Mouse (Mus musculus) intestine, postnatal 0 days (tissue): ENCODE data around the gene Ostf1. TPM values are rescaled to one million over a fixed set of nuclear protein-coding genes. Genes with fewer than 3 reads are reported as not detected.

Experiments
- ATAC-seq: fragments of 200-750 bp; cut with Nextera tagmentation; 2 replicates; pipeline ENCODE4 v1.8.0; 2017; ENCODE audit warnings: mild to moderate bottlenecking, moderate TSS enrichment, moderate library complexity
- H3K27ac ChIP-seq: fragments of 300-500 bp; sonication (generic); 2 replicates; pipeline ENCODE4 v1.5.1; 2014; ENCODE audit warnings: mild to moderate bottlenecking, low read depth, low read length, moderate library complexity
- H3K27me3 ChIP-seq: fragments of 300-500 bp; sonication (generic); replicated peaks from 2 replicates; pipeline ENCODE4 v1.6.1; 2014; ENCODE audit warnings: low read length, mixed read lengths; ENCODE audit not compliant: control insufficient read depth, insufficient read depth
- H3K36me3 ChIP-seq: fragments of 300-500 bp; sonication (generic); 2 replicates; pipeline ENCODE4 v1.6.1; 2014; ENCODE audit warnings: mild to moderate bottlenecking, moderate library complexity; ENCODE audit not compliant: control insufficient read depth, insufficient read depth
- H3K4me1 ChIP-seq: fragments of 300-500 bp; sonication (generic); replicated peaks from 2 replicates; pipeline ENCODE4 v1.6.1; 2014; ENCODE audit warnings: antibody characterized with exemption, low read length, mixed read lengths; ENCODE audit not compliant: control insufficient read depth, insufficient read depth
- H3K4me2 ChIP-seq: fragments of 300-500 bp; sonication (generic); replicated peaks from 2 replicates; pipeline ENCODE4 v1.6.1; 2014; ENCODE audit warnings: low read depth, mild to moderate bottlenecking, moderate library complexity
- H3K4me3 ChIP-seq: fragments of 300-500 bp; sonication (generic); 2 replicates; pipeline ENCODE4 v1.5.1; 2014; ENCODE audit warnings: low read depth, low read length
- H3K9ac ChIP-seq: fragments of 300-500 bp; sonication (generic); 2 replicates; pipeline ENCODE4 v1.6.1; 2014; ENCODE audit warnings: mild to moderate bottlenecking, low read depth, low read length
- H3K9me3 ChIP-seq: fragments of 300-500 bp; sonication (generic); 2 replicates; pipeline ENCODE4 v1.6.1; 2016; ENCODE audit warnings: mixed run types; ENCODE audit not compliant: control insufficient read depth
- CTCF ChIP-seq: sonication (generic); IDR thresholded peaks from 2 replicates; pipeline ENCODE4 v1.5.1; 2016; ENCODE audit warnings: low read depth, mild to moderate bottlenecking, control low read depth, antibody characterized with exemption, moderate library complexity
- WGBS: fragments of 180-500 bp; shearing (Covaris S2); extraction: QIAGEN DNeasy Blood & Tissue Kit; methylation state at CpG from one replicate; pipeline ENCODE4 v1.1.7; 2014; 5-methylcytosine and 5-hydroxymethylcytosine counted together
- polyA plus RNA-seq: library from polyadenylated mRNA; unstranded; fragments of >200 nt; fragmentation: Nextera tagmentation; extraction: Ambion mirVana; gene quantifications from 2 replicates; pipeline ENCODE4 v1.2.1, GENCODE M21; 2015

Gene Ostf1
- polyA plus RNA-seq, 1 experiment from 2014 or later: 140 TPM

- H3K9me3 ChIP-seq: no peaks in the 10 kb centered on the region
- H3K27me3 ChIP-seq: no peaks in the 10 kb centered on the region
- H3K4me2 ChIP-seq: no peak overlapping the region
- no peak overlapping the region for H3K4me3 ChIP-seq
- no peaks in the 10 kb centered on the region for H3K36me3 ChIP-seq
- no peak overlapping the region for H3K9ac ChIP-seq
- 92% methylated on average over 7 of the region's 7 CpGs for WGBS
- no peak overlapping the region for H3K27ac ChIP-seq
- no peak for TF ChIP-seq CTCF
- H3K4me1 ChIP-seq: no peaks in the 10 kb centered on the region
- ATAC-seq: no peak
Observed at GRCm38 (mm10) chr19:18666966-18667365, 35.3 kb upstream of the Ostf1 start.

- H3K9me3 ChIP-seq: no peaks in the 10 kb centered on the region
- no peaks in the 10 kb centered on the region for H3K27me3 ChIP-seq
- no peaks in the 10 kb centered on the region for H3K36me3 ChIP-seq
- no peak overlapping the region for H3K4me2 ChIP-seq
- TF ChIP-seq CTCF: peak; percentile 28; the same call in 1 of the 2 replicates
- ATAC-seq: peak; percentile 49; the same call in 1 of the 2 replicates
- no peak overlapping the region for H3K27ac ChIP-seq
- no peak overlapping the region for H3K4me3 ChIP-seq
- H3K9ac ChIP-seq: no peak overlapping the region
- H3K4me1 ChIP-seq: no peaks in the 10 kb centered on the region
- 64% methylated on average over 2 of the region's 2 CpGs for WGBS
Observed at GRCm38 (mm10) chr19:18663904-18664303, 32.3 kb upstream of the Ostf1 start.

- WGBS: 45% methylated on average over 1 of the region's 1 CpGs
- Histone ChIP-seq H3K4me2 (no peak overlapping the region), H3K4me3 (no peak overlapping the region), H3K27ac (no peak overlapping the region), H3K9me3 (no peaks in the 10 kb centered on the region), H3K9ac (no peak overlapping the region), H3K4me1 (no peaks in the 10 kb centered on the region), H3K36me3 (no peaks in the 10 kb centered on the region), H3K27me3 (no peaks in the 10 kb centered on the region)
- no peak for ATAC-seq
- no peak for TF ChIP-seq CTCF
Observed at GRCm38 (mm10) chr19:18661683-18662082, 30.1 kb upstream of the Ostf1 start.

GRCm38 (mm10) chr19:18660466-18660865 lies 28.8 kb upstream of the Ostf1 start:
- Histone ChIP-seq H3K9me3 (no peaks in the 10 kb centered on the region), H3K4me3 (no peak overlapping the region), H3K4me1 (no peaks in the 10 kb centered on the region), H3K9ac (no peak overlapping the region), H3K4me2 (no peak overlapping the region), H3K36me3 (no peaks in the 10 kb centered on the region), H3K27me3 (no peaks in the 10 kb centered on the region), H3K27ac (no peak overlapping the region)
- 86% methylated on average over 3 of the region's 3 CpGs for WGBS
- TF ChIP-seq CTCF: no peak
- no peak for ATAC-seq

GRCm38 (mm10) chr19:18659349-18659748 lies 27.7 kb upstream of the Ostf1 start:
- no peaks in the 10 kb centered on the region for H3K36me3 ChIP-seq
- H3K9me3 ChIP-seq: no peaks in the 10 kb centered on the region
- no peak overlapping the region for H3K4me3 ChIP-seq
- WGBS: no CpG with 5 or more reads among the region's 1 CpGs
- H3K9ac ChIP-seq: no peak overlapping the region
- no peak for TF ChIP-seq CTCF
- no peaks in the 10 kb centered on the region for H3K27me3 ChIP-seq
- ATAC-seq: no peak
- no peak overlapping the region for H3K27ac ChIP-seq
- H3K4me1 ChIP-seq: no peaks in the 10 kb centered on the region
- no peak overlapping the region for H3K4me2 ChIP-seq

GRCm38 (mm10) chr19:18658473-18658872 lies 26.9 kb upstream of the Ostf1 start:
- ATAC-seq: no peak
- H3K4me3 ChIP-seq: no peak overlapping the region
- H3K9me3 ChIP-seq: no peaks in the 10 kb centered on the region
- no peak overlapping the region for H3K9ac ChIP-seq
- no peaks in the 10 kb centered on the region for H3K27me3 ChIP-seq
- no peak for TF ChIP-seq CTCF
- WGBS: 60% methylated on average over 4 of the region's 4 CpGs
- H3K4me1 ChIP-seq: no peaks in the 10 kb centered on the region
- no peak overlapping the region for H3K27ac ChIP-seq
- no peak overlapping the region for H3K4me2 ChIP-seq
- no peaks in the 10 kb centered on the region for H3K36me3 ChIP-seq

GRCm38 (mm10) chr19:18655999-18656398 lies 24.4 kb upstream of the Ostf1 start:
- Histone ChIP-seq H3K36me3 (no peaks in the 10 kb centered on the region), H3K4me2 (no peak overlapping the region), H3K27me3 (no peaks in the 10 kb centered on the region), H3K9ac (no peak overlapping the region), H3K9me3 (no peaks in the 10 kb centered on the region), H3K27ac (no peak overlapping the region), H3K4me3 (no peak overlapping the region), H3K4me1 (no peaks in the 10 kb centered on the region)
- 75% methylated on average over 7 of the region's 7 CpGs for WGBS
- TF ChIP-seq CTCF: no peak
- no peak for ATAC-seq
